Mouse (Mus musculus): ENCODE results near the gene Morn1. TPM values are rescaled to one million over a fixed set of nuclear protein-coding genes. Genes with fewer than 3 reads are reported as not detected.

The Morn1 gene
- polyA plus RNA-seq, 1 experiment from 2014 or later = 5.4 TPM

- Histone ChIP-seq H3K4me1 (no peaks in the 10 kb centered on the region), H3K4me3 (no peak overlapping the region), H3K27me3 (replicated peaks; ENCODE audit: low read depth, poor library complexity, severe bottlenecking) (no peaks in the 10 kb centered on the region), H3K36me3 (replicated peaks) (no peaks in the 10 kb centered on the region), H3K9me3 (no peaks in the 10 kb centered on the region), H3K27ac (replicated peaks) (no peak overlapping the region)
- 96% methylated on average over 4 of the region's 4 CpGs for WGBS
- no peak for DNase-seq (ENCODE audit: low spot score)
Observed at GRCm38 (mm10) chr4:155107886-155108285, 21.5 kb downstream of the Morn1 start.

- H3K27ac ChIP-seq (replicated peaks) = no peak overlapping the region
- H3K9me3 ChIP-seq = no peaks in the 10 kb centered on the region
- H3K4me1 ChIP-seq = peaks cover 10% of the 10 kb centered on the region
- no peaks in the 10 kb centered on the region for H3K36me3 ChIP-seq (replicated peaks)
- 92% methylated on average over 5 of the region's 5 CpGs for WGBS
- no peaks in the 10 kb centered on the region for H3K27me3 ChIP-seq (replicated peaks; ENCODE audit: low read depth, poor library complexity, severe bottlenecking)
- no peak overlapping the region for H3K4me3 ChIP-seq
- no peak for DNase-seq (ENCODE audit: low spot score)
Observed at GRCm38 (mm10) chr4:155109471-155109870, 23.1 kb downstream of the Morn1 start.

- H3K27ac ChIP-seq (replicated peaks) = peak overlapping the region; percentile 25; the same call in 1 of the 2 replicates
- peaks cover 7% of the 10 kb centered on the region; the same call in 1 of the 2 replicates for H3K9me3 ChIP-seq
- no peaks in the 10 kb centered on the region; the same call in 1 of the 2 replicates for H3K36me3 ChIP-seq (replicated peaks)
- H3K4me1 ChIP-seq = peaks cover 42% of the 10 kb centered on the region
- no peak for DNase-seq (ENCODE audit: low spot score)
- no peak overlapping the region for H3K4me3 ChIP-seq
- 72% methylated on average over 8 of the region's 8 CpGs for WGBS
- no peaks in the 10 kb centered on the region for H3K27me3 ChIP-seq (replicated peaks; ENCODE audit: low read depth, poor library complexity, severe bottlenecking)
Observed at GRCm38 (mm10) chr4:155113766-155114410, 27.5 kb downstream of the Morn1 start.

GRCm38 (mm10) chr4:155116607-155117006, 30.2 kb downstream of the Morn1 start:
- no peak for DNase-seq (ENCODE audit: low spot score)
- H3K4me1 ChIP-seq = peaks cover 59% of the 10 kb centered on the region
- H3K4me3 ChIP-seq = no peak overlapping the region
- peak overlapping the region; percentile 26 for H3K27ac ChIP-seq (replicated peaks)
- peaks cover 7% of the 10 kb centered on the region; the same call in 1 of the 2 replicates for H3K9me3 ChIP-seq
- no peaks in the 10 kb centered on the region for H3K27me3 ChIP-seq (replicated peaks; ENCODE audit: low read depth, poor library complexity, severe bottlenecking)
- no peaks in the 10 kb centered on the region; the same call in 1 of the 2 replicates for H3K36me3 ChIP-seq (replicated peaks)
- 78% methylated on average over 4 of the region's 4 CpGs for WGBS

GRCm38 (mm10) chr4:155117396-155117978, 31.1 kb downstream of the Morn1 start:
- peaks cover 7% of the 10 kb centered on the region; the same call in 1 of the 2 replicates for H3K9me3 ChIP-seq
- peak overlapping the region; percentile 45; the same call in 1 of the 2 replicates for H3K27ac ChIP-seq (replicated peaks)
- no peak for DNase-seq (ENCODE audit: low spot score)
- H3K36me3 ChIP-seq (replicated peaks) = no peaks in the 10 kb centered on the region; the same call in 1 of the 2 replicates
- H3K4me1 ChIP-seq = peaks cover 66% of the 10 kb centered on the region
- H3K4me3 ChIP-seq = no peak overlapping the region
- WGBS = 81% methylated on average over 6 of the region's 6 CpGs
- H3K27me3 ChIP-seq (replicated peaks; ENCODE audit: low read depth, poor library complexity, severe bottlenecking) = no peaks in the 10 kb centered on the region

GRCm38 (mm10) chr4:155118278-155118677, 31.9 kb downstream of the Morn1 start:
- peak overlapping the region; percentile 32; the same call in 1 of the 2 replicates for H3K27ac ChIP-seq (replicated peaks)
- H3K4me3 ChIP-seq = no peak overlapping the region
- no peaks in the 10 kb centered on the region for H3K27me3 ChIP-seq (replicated peaks; ENCODE audit: low read depth, poor library complexity, severe bottlenecking)
- no peak for DNase-seq (ENCODE audit: low spot score)
- H3K36me3 ChIP-seq (replicated peaks) = no peaks in the 10 kb centered on the region; the same call in 1 of the 2 replicates
- WGBS = 82% methylated on average over 10 of the region's 10 CpGs
- peaks cover 73% of the 10 kb centered on the region for H3K4me1 ChIP-seq
- H3K9me3 ChIP-seq = peaks cover 7% of the 10 kb centered on the region; the same call in 1 of the 2 replicates

GRCm38 (mm10) chr4:155120038-155120437, 33.7 kb downstream of the Morn1 start:
- Histone ChIP-seq H3K27me3 (replicated peaks; ENCODE audit: low read depth, poor library complexity, severe bottlenecking) (no peaks in the 10 kb centered on the region), H3K4me1 (peaks cover 73% of the 10 kb centered on the region), H3K4me3 (no peak overlapping the region), H3K27ac (replicated peaks) (0 out of 2 replicates have a peak overlapping the region, but pooled peaks have one; percentile 16), H3K36me3 (replicated peaks) (no peaks in the 10 kb centered on the region; the same call in 1 of the 2 replicates), H3K9me3 (peaks cover 7% of the 10 kb centered on the region; the same call in 1 of the 2 replicates)
- WGBS = 87% methylated on average over 7 of the region's 7 CpGs
- DNase-seq (ENCODE audit: low spot score) = no peak

- peak overlapping the region; percentile 65; the same call in 1 of the 2 replicates for H3K27ac ChIP-seq (replicated peaks)
- H3K27me3 ChIP-seq (replicated peaks; ENCODE audit: low read depth, poor library complexity, severe bottlenecking) = no peaks in the 10 kb centered on the region
- H3K4me3 ChIP-seq = no peak overlapping the region
- no peak for DNase-seq (ENCODE audit: low spot score)
- WGBS = 78% methylated on average over 5 of the region's 5 CpGs
- peaks cover 75% of the 10 kb centered on the region for H3K4me1 ChIP-seq
- H3K36me3 ChIP-seq (replicated peaks) = no peaks in the 10 kb centered on the region; the same call in 1 of the 2 replicates
- H3K9me3 ChIP-seq = peaks cover 7% of the 10 kb centered on the region; the same call in 1 of the 2 replicates
Observed at GRCm38 (mm10) chr4:155120583-155120982, 34.2 kb downstream of the Morn1 start.

- Histone ChIP-seq H3K36me3 (replicated peaks) (no peaks in the 10 kb centered on the region; the same call in 1 of the 2 replicates), H3K9me3 (peaks cover 7% of the 10 kb centered on the region; the same call in 1 of the 2 replicates), H3K4me1 (peaks cover 74% of the 10 kb centered on the region), H3K4me3 (no peak overlapping the region), H3K27me3 (replicated peaks; ENCODE audit: low read depth, poor library complexity, severe bottlenecking) (no peaks in the 10 kb centered on the region), H3K27ac (replicated peaks) (peak overlapping the region; percentile 65; the same call in 1 of the 2 replicates)
- 89% methylated on average over 6 of the region's 6 CpGs for WGBS
- no peak for DNase-seq (ENCODE audit: low spot score)
Observed at GRCm38 (mm10) chr4:155121222-155121621, 34.8 kb downstream of the Morn1 start.

GRCm38 (mm10) chr4:155121915-155122443, 35.6 kb downstream of the Morn1 start:
- WGBS = 79% methylated on average over 6 of the region's 6 CpGs
- Histone ChIP-seq H3K9me3 (peaks cover 7% of the 10 kb centered on the region; the same call in 1 of the 2 replicates), H3K4me3 (no peak overlapping the region), H3K4me1 (peaks cover 76% of the 10 kb centered on the region), H3K27me3 (replicated peaks; ENCODE audit: low read depth, poor library complexity, severe bottlenecking) (no peaks in the 10 kb centered on the region), H3K36me3 (replicated peaks) (no peaks in the 10 kb centered on the region), H3K27ac (replicated peaks) (peak overlapping the region; percentile 81)
- DNase-seq (ENCODE audit: low spot score) = no peak

GRCm38 (mm10) chr4:155122444-155123040, 36.2 kb downstream of the Morn1 start:
- Histone ChIP-seq H3K9me3 (peaks cover 7% of the 10 kb centered on the region; the same call in 1 of the 2 replicates), H3K4me3 (peak overlapping the region; percentile 6; the same call in 1 of the 2 replicates), H3K36me3 (replicated peaks) (no peaks in the 10 kb centered on the region), H3K27me3 (replicated peaks; ENCODE audit: low read depth, poor library complexity, severe bottlenecking) (no peaks in the 10 kb centered on the region), H3K27ac (replicated peaks) (peak overlapping the region; percentile 81), H3K4me1 (peaks cover 75% of the 10 kb centered on the region)
- 58% methylated on average over 16 of the region's 16 CpGs for WGBS
- peak; percentile 56 for DNase-seq (ENCODE audit: low spot score)

- Histone ChIP-seq H3K27me3 (replicated peaks; ENCODE audit: low read depth, poor library complexity, severe bottlenecking) (no peaks in the 10 kb centered on the region), H3K4me3 (no peak overlapping the region), H3K27ac (replicated peaks) (peak overlapping the region; percentile 44; the same call in 1 of the 2 replicates), H3K36me3 (replicated peaks) (no peaks in the 10 kb centered on the region), H3K4me1 (peaks cover 68% of the 10 kb centered on the region), H3K9me3 (no peaks in the 10 kb centered on the region)
- WGBS = 81% methylated on average over 9 of the region's 9 CpGs
- DNase-seq (ENCODE audit: low spot score) = no peak
Observed at GRCm38 (mm10) chr4:155123868-155124534, 37.6 kb downstream of the Morn1 start.

Data from embryonic facial prominence, embryonic 10.5 days (tissue).